Mouse (Mus musculus): ENCODE data around the gene Ttc16. TPM values are rescaled to one million over a fixed set of nuclear protein-coding genes. Genes with fewer than 3 reads are reported as not detected.
A peak's percentile ranks its signal among the peaks of the same experiment; 100 is the strongest.

Gene Ttc16
- polyA plus RNA-seq, 1 experiment = 2.3 TPM

- H3K36me3 ChIP-seq (ENCODE audit: control insufficient read depth, insufficient read depth, low read length) = no peaks in the 10 kb centered on the region
- 62% methylated on average over 16 of the region's 16 CpGs for WGBS
- H3K4me3 ChIP-seq (ENCODE audit: low read depth, low read length) = no peak overlapping the region
- peak overlapping the region; percentile 48 for H3K27ac ChIP-seq (ENCODE audit: insufficient read depth, low read depth, low read length)
- TF ChIP-seq POLR2A (IDR thresholded peaks at IDR 0.05; ENCODE audit: low read depth, low read length) = no peak
- no peak for TF ChIP-seq CTCF (IDR thresholded peaks at IDR 0.05; ENCODE audit: extremely low read depth, insufficient read length, insufficient replicate concordance, low read depth, low read length)
- H3K4me1 ChIP-seq (ENCODE audit: control insufficient read depth, insufficient read depth, insufficient read length, low read length) = peaks cover 4% of the 10 kb centered on the region
- H3K27me3 ChIP-seq (ENCODE audit: control insufficient read depth, insufficient read depth, low read length) = no peaks in the 10 kb centered on the region
Observed at GRCm38 (mm10) chr2:32724832-32725790, 50.3 kb downstream of the Ttc16 start.

GRCm38 (mm10) chr2:32724149-32724548 is 51.3 kb downstream of the Ttc16 start:
- no peak overlapping the region for H3K4me3 ChIP-seq (ENCODE audit: low read depth, low read length)
- no peak overlapping the region for H3K27ac ChIP-seq (ENCODE audit: insufficient read depth, low read depth, low read length)
- TF ChIP-seq CTCF (IDR thresholded peaks at IDR 0.05; ENCODE audit: extremely low read depth, insufficient read length, insufficient replicate concordance, low read depth, low read length) (no peak), POLR2A (IDR thresholded peaks at IDR 0.05; ENCODE audit: low read depth, low read length) (no peak)
- H3K27me3 ChIP-seq (ENCODE audit: control insufficient read depth, insufficient read depth, low read length) = no peaks in the 10 kb centered on the region
- WGBS = 86% methylated on average over 4 of the region's 4 CpGs
- H3K36me3 ChIP-seq (ENCODE audit: control insufficient read depth, insufficient read depth, low read length) = no peaks in the 10 kb centered on the region
- H3K4me1 ChIP-seq (ENCODE audit: control insufficient read depth, insufficient read depth, insufficient read length, low read length) = peaks cover 4% of the 10 kb centered on the region

DNA sequence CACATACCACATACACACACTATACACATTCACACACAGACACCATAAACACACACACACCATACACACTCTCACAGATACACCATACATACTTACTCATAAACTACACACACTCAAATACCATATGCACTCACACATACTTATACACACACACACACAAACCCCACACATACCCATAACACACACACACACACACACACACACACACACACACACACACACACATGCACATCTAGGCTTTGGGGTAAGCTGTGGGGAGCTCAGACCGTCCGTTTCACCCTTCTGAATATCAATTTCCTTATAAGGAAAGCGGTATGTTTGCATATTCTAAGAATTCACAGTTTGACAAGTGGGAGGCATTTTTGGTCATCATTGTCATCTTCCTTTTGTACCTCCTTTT is 52.9 kb downstream of the Ttc16 start:
- H3K4me1 ChIP-seq (ENCODE audit: control insufficient read depth, insufficient read depth, insufficient read length, low read length) = peaks cover 4% of the 10 kb centered on the region
- peak overlapping the region; percentile 72; the same call in 1 of the 2 replicates for H3K27ac ChIP-seq (ENCODE audit: insufficient read depth, low read depth, low read length)
- WGBS = 62% methylated on average over 3 of the region's 3 CpGs
- H3K4me3 ChIP-seq (ENCODE audit: low read depth, low read length) = no peak overlapping the region
- TF ChIP-seq CTCF (IDR thresholded peaks at IDR 0.05; ENCODE audit: extremely low read depth, insufficient read length, insufficient replicate concordance, low read depth, low read length) = no peak
- no peak for TF ChIP-seq POLR2A (IDR thresholded peaks at IDR 0.05; ENCODE audit: low read depth, low read length)
- H3K27me3 ChIP-seq (ENCODE audit: control insufficient read depth, insufficient read depth, low read length) = no peaks in the 10 kb centered on the region
- H3K36me3 ChIP-seq (ENCODE audit: control insufficient read depth, insufficient read depth, low read length) = no peaks in the 10 kb centered on the region

DNA sequence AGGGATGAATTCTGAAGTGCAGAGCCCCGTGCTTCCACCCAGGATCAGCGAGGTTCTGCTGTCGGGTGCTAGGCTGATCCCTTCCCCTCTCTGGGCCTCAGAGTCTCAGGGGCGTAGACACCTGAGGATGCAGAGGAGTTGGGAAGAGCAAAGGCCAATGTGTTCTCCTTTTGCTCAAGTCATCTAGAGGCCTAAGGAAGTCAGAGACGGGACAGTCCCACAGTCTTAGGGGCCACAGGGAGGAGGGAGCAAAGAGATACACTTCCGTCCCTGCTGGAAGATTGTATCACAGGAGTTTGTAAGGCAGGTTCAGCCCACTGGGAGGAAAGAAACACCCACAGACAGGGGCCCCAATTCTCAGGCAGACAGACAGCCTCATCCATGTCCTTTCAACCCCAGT is 53.4 kb downstream of the Ttc16 start:
- 40% methylated on average over 6 of the region's 6 CpGs for WGBS
- Histone ChIP-seq H3K27ac (ENCODE audit: insufficient read depth, low read depth, low read length) (peak overlapping the region; percentile 72), H3K27me3 (ENCODE audit: control insufficient read depth, insufficient read depth, low read length) (no peaks in the 10 kb centered on the region), H3K4me3 (ENCODE audit: low read depth, low read length) (peak overlapping the region; percentile 58), H3K36me3 (ENCODE audit: control insufficient read depth, insufficient read depth, low read length) (no peaks in the 10 kb centered on the region), H3K4me1 (ENCODE audit: control insufficient read depth, insufficient read depth, insufficient read length, low read length) (peaks cover 4% of the 10 kb centered on the region)
- no peak for TF ChIP-seq POLR2A (IDR thresholded peaks at IDR 0.05; ENCODE audit: low read depth, low read length)
- TF ChIP-seq CTCF (IDR thresholded peaks at IDR 0.05; ENCODE audit: extremely low read depth, insufficient read length, insufficient replicate concordance, low read depth, low read length) = no peak

DNA sequence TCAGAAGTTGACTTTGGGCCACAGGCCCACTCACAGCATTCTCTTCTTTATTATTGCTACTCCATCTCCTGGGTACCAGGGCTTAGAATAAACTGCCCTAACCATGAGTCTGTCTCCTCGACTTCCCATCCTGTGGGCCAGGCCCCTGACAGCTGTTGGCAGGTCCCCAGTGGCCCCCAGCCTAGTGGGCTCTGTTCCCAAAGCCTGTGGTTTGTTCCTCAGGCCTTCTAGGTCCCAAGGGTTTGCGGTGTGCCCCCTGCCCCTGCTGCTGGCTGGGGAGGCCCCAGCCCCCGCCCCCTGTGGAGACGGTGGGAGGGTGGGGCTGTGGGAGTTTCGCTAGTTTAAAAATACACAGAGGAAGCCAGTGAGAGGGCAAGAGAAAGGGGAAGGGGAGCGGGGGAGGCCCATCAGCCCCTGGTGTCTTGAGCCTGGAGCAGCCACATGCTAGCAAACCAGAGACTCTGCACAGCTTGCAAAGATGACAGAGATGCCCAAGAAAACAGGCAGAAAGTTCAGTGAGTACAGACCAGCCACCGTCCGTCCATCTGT is 54.7 kb downstream of the Ttc16 start, which contains the start of gene Sh2d3c:
TSS of gene Sh2d3c (plus strand) at position 375 of the 549 bp plus-strand sequence.
- Histone ChIP-seq H3K27me3 (ENCODE audit: control insufficient read depth, insufficient read depth, low read length) (no peaks in the 10 kb centered on the region), H3K4me3 (ENCODE audit: low read depth, low read length) (peak within 1 kb of the TSS; percentile 60), H3K27ac (ENCODE audit: insufficient read depth, low read depth, low read length) (peak within 1 kb of the TSS; percentile 72), H3K36me3 (ENCODE audit: control insufficient read depth, insufficient read depth, low read length) (no peaks in the 10 kb centered on the region), H3K4me1 (ENCODE audit: control insufficient read depth, insufficient read depth, insufficient read length, low read length) (peaks cover 4% of the 10 kb centered on the region)
- no peak for TF ChIP-seq CTCF (IDR thresholded peaks at IDR 0.05; ENCODE audit: extremely low read depth, insufficient read length, insufficient replicate concordance, low read depth, low read length)
- no peak for TF ChIP-seq POLR2A (IDR thresholded peaks at IDR 0.05; ENCODE audit: low read depth, low read length)
- 61% methylated on average over 8 of the region's 8 CpGs for WGBS

- H3K4me3 ChIP-seq (ENCODE audit: low read depth, low read length) = no peak overlapping the region
- no peaks in the 10 kb centered on the region for H3K27me3 ChIP-seq (ENCODE audit: control insufficient read depth, insufficient read depth, low read length)
- H3K36me3 ChIP-seq (ENCODE audit: control insufficient read depth, insufficient read depth, low read length) = no peaks in the 10 kb centered on the region
- H3K4me1 ChIP-seq (ENCODE audit: control insufficient read depth, insufficient read depth, insufficient read length, low read length) = peaks cover 4% of the 10 kb centered on the region
- TF ChIP-seq CTCF (IDR thresholded peaks at IDR 0.05; ENCODE audit: extremely low read depth, insufficient read length, insufficient replicate concordance, low read depth, low read length) (no peak), POLR2A (IDR thresholded peaks at IDR 0.05; ENCODE audit: low read depth, low read length) (no peak)
- peak overlapping the region; percentile 68 for H3K27ac ChIP-seq (ENCODE audit: insufficient read depth, low read depth, low read length)
- 87% methylated on average over 3 of the region's 3 CpGs for WGBS
Observed at GRCm38 (mm10) chr2:32720053-32720452, 55.4 kb downstream of the Ttc16 start.

GRCm38 (mm10) chr2:32718761-32719160 is 56.7 kb downstream of the Ttc16 start:
- no peaks in the 10 kb centered on the region for H3K27me3 ChIP-seq (ENCODE audit: control insufficient read depth, insufficient read depth, low read length)
- H3K4me3 ChIP-seq (ENCODE audit: low read depth, low read length) = no peak overlapping the region
- TF ChIP-seq CTCF (IDR thresholded peaks at IDR 0.05; ENCODE audit: extremely low read depth, insufficient read length, insufficient replicate concordance, low read depth, low read length) (no peak), POLR2A (IDR thresholded peaks at IDR 0.05; ENCODE audit: low read depth, low read length) (no peak)
- no peaks in the 10 kb centered on the region for H3K36me3 ChIP-seq (ENCODE audit: control insufficient read depth, insufficient read depth, low read length)
- H3K27ac ChIP-seq (ENCODE audit: insufficient read depth, low read depth, low read length) = no peak overlapping the region
- 78% methylated on average over 9 of the region's 9 CpGs for WGBS
- H3K4me1 ChIP-seq (ENCODE audit: control insufficient read depth, insufficient read depth, insufficient read length, low read length) = peaks cover 15% of the 10 kb centered on the region
